Mouse (Mus musculus): ENCODE measurements around the gene B430218F22Rik.

DNA sequence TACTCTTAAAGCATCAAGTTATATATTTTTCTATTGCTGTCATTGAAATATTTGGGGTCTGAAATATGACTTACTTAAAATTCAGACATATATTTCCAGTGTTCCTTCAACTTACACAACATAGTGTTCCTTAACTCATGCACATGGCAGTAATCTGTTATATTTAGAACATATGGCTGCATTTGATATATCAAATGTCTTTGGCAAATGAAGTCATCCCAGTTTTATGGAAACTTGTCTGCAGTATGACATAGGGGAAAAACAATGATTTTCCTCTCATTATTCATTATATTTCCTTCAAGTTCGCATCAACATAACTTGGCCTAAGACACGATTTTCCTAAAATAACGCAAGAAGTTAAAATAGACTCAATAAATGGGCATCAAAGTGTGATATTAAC lies 9.4 kb downstream of the B430218F22Rik start:
- TF ChIP-seq EP300 (IDR thresholded peaks at IDR 0.05; ENCODE audit: low read depth) (no peak), CTCF (IDR thresholded peaks at IDR 0.05; ENCODE audit: low read depth) (no peak)

Measured in heart, postnatal 0 days (tissue).